ENCODE assay signal across 23 mouse cellular contexts in genomic region chr3:88645937-88646336, GRCm38 (mm10). TPM values are rescaled to one million over a fixed set of nuclear protein-coding genes. Genes with fewer than 3 reads are reported as not detected.
"Had no signal": no experiment of that assay in that cellular context is flagged by ENCODE, and none has a peak within 500 bp of the region (broad histone marks: within the 10 kb centered on the region; RNA-seq: fewer than 3 reads in every experiment).

No protein-coding gene starts in this region.

- ATAC-seq: liver, postnatal 0 days; lung, postnatal 0 days; midbrain, embryonic 16.5 days had no signal

- H3K9ac ChIP-seq: liver, postnatal 0 days; lung, embryonic 15.5 days; neural tube, embryonic 12.5 days; stomach, embryonic 15.5 days had no signal

- H3K4me1 ChIP-seq: lung, embryonic 15.5 days; neural tube, embryonic 12.5 days; stomach, embryonic 15.5 days had no signal

- H3K4me2 ChIP-seq: lung, embryonic 15.5 days; midbrain, embryonic 11.5 days; neural tube, embryonic 12.5 days; stomach, embryonic 15.5 days had no signal

- DNase-seq: liver, postnatal 0 days; lung, adult 2 months; lung, postnatal 14 days; lung, postnatal 36 days; midbrain, embryonic 14.5 days; right cerebral cortex, postnatal 14 days; thymus, adult 2 months; thymus, postnatal 25 days; thymus, postnatal 4 days had no signal

- H3K4me3 ChIP-seq: lung, embryonic 15.5 days; megakaryocyte, embryonic 14.5 days; neural tube, embryonic 12.5 days; stomach, embryonic 15.5 days had no signal

- H3K27me3 ChIP-seq: lung, embryonic 15.5 days; megakaryocyte, embryonic 14.5 days; neural tube, embryonic 12.5 days; stomach, embryonic 15.5 days had no signal

- H3K9me3 ChIP-seq: lung, embryonic 15.5 days; megakaryocyte, embryonic 14.5 days; neural tube, embryonic 12.5 days; stomach, embryonic 15.5 days had no signal

- H3K27ac ChIP-seq: lung, embryonic 15.5 days; macrophage; neural tube, embryonic 12.5 days; stomach, embryonic 15.5 days; stomach, postnatal 0 days had no signal

RNA-seq across cellular contexts. Expression of gene Rxfp4, which starts 7.0 kb away (rescaled TPM):
- total RNA-seq: megakaryocyte progenitor cell, adult 5-6 weeks; neutrophil, adult 5-6 weeks had no signal
- polyA plus RNA-seq: liver, postnatal 0 days; lung, embryonic 15.5 days; macrophage; midbrain, embryonic 14.5 days; midbrain, embryonic 16.5 days; neural tube, embryonic 12.5 days; neural tube, embryonic 14.5 days; stomach, embryonic 15.5 days; testis, adult 2 months; thymus, adult 2 months; urinary bladder, adult 2 months had no signal
